Mouse (Mus musculus) testis, adult 2 months (tissue): Measurements from ENCODE around the gene Rbm28.

Experiments used
- CTCF ChIP-seq: fragments of 200-500 bp; IDR thresholded peaks from 2 replicates; pipeline ENCODE4 v1.5.1; 2012; ENCODE audit warnings: low read depth, mild to moderate bottlenecking, inconsistent platforms, low read length, moderate library complexity; ENCODE audit not compliant: control insufficient read depth, insufficient read depth, insufficient replicate concordance
- POLR2A ChIP-seq: fragments of 200-500 bp; IDR thresholded peaks from 2 replicates; pipeline ENCODE4 v1.6.1; 2012; ENCODE audit warnings: low read depth, mild to moderate bottlenecking, inconsistent platforms, low read length, moderate library complexity; ENCODE audit not compliant: control insufficient read depth

- no peak for TF ChIP-seq CTCF
- TF ChIP-seq POLR2A, result no peak
Observed at GRCm38 (mm10) chr6:29213436-29213835, 48.6 kb upstream of the Rbm28 start.
